Mouse (Mus musculus): Measurements from ENCODE around the gene Lrrc20.
"Not testable (repeated sequence)": the region's sequence is repeated elsewhere in the genome, so short reads cannot be mapped to it uniquely, and the experiment has no call there.

Gene Lrrc20

DNA sequence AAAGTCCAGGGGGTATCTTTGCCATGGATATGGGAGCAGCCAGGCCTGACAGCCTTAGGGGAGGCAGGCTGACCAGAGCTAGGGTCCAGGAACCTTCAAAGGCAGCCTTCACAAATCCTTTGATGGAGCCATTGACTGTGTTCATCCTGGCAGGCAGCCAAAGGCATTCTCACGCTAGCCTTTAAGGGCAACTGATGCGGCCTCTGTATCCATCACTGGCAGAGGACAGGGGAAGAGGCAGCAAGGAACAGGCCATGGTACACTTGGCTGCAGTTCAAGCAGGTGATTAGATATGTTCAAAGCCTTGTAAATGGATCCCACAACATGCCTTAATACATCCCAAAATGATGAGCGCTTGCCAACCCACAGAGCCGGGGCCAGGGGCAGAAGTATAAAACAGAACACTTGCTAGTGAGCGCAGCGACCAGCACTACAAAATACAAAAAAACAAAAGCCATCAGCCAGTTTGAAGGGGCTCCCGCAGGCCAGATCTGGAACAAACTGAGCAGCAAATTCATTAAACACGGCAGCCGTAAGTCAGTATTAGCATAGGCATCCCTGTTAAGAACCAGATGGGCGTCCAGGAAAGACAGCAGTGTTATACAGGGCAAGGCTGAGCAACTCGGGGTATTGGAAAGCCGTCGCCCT lies 100.6 kb downstream of the Lrrc20 start:
- no peak for DNase-seq (ENCODE audit: low spot score)

DNA sequence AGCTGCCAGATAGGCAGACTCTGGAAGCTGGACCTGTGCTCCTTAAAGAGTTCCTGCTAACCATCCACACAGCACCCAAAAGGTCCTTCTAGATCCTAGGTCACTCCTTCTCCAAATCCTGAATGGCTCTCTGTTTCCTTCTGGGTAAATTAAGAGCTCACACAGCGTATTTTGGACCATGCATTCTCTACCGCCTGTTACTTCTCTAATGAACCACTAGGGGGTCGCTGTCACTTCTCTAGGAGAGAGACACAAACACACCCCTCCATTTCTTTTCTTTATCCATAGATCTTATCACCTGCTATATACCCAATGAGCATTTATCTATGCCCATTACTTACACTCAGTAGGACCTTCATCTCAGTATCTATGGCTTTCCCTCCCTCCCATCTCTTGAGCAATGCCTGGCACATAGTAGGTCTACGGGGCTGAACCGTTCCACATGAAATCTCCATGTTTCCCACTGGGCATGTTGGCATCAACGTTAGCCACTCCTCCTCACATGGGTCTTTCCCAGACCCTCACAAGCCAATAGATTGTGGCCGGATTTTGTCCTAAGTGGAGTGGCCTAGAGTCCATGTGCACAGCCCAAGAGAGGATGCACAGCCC lies 111.7 kb downstream of the Lrrc20 start:
- no peak for DNase-seq (ENCODE audit: low spot score)

GRCm38 (mm10) chr10:61597991-61598390 lies 122.4 kb downstream of the Lrrc20 start:
- no peak for DNase-seq (ENCODE audit: low spot score)

DNA sequence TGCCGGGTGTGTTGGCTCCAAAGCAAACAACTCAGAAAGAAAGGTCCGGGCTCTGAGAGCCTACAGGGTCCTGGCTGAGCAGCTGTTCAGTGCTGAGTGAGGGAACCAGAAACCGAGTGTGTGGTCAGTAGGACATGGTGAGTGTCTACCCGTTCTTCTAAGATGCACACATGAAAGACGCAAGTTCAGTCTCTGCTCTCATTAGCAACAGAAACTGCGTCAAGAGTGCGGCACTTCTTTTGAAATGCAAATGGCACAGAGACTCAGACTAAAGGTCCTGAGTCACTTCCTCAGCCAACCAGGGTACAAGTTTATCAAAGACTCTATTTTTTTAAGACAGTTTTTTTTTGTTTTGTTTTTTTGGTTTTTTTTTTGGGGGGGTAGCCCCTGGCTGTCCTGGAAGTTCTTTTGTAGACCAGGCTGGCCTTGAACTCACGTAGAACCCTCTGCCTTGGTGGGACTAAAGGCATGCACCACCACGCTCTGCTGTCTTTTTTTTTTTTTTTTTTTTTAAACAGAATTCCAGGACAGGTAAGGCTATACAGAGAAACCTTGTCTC lies 124.0 kb downstream of the Lrrc20 start:
- no peak for DNase-seq (ENCODE audit: low spot score)

- peak; percentile 66 for DNase-seq (ENCODE audit: low spot score)
Observed at GRCm38 (mm10) chr10:61602283-61603033, 126.9 kb downstream of the Lrrc20 start.

DNA sequence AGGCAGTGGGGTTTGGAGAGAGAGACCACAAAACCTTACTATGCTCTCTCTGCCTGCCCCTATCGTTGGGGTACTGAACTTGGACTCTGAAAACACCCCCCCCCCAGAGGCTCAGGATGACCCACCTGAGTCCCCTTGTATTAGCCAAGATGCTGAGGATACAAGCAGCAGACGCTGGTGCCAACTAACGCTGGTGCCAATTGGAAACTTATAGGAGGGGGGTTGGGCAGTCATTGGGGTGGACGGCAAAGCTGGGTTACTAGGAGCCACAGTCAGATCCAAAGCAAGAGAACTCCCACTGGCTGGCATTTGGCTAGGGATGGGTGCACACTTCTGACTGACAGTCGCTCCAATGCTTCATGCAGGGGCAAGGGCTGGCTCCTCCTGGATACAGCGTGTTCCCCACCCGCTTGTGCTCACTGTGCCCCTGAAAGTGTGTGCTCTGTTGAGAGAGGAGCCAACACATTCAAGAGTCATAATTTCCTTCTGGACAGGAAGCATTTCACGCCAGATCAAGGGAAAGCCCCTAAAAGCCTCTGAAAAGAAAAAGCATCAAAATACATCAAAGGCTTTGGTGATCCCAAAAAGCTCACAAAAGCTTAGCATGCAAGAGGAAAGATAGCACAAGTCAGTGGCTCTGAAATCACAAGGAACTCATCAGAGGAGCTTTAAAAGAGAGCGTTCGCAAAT lies 128.9 kb downstream of the Lrrc20 start:
- no peak for DNase-seq (ENCODE audit: low spot score)

- not testable (repeated sequence) for DNase-seq (ENCODE audit: low spot score)
Observed at GRCm38 (mm10) chr10:61605381-61605780, 129.8 kb downstream of the Lrrc20 start.

DNA sequence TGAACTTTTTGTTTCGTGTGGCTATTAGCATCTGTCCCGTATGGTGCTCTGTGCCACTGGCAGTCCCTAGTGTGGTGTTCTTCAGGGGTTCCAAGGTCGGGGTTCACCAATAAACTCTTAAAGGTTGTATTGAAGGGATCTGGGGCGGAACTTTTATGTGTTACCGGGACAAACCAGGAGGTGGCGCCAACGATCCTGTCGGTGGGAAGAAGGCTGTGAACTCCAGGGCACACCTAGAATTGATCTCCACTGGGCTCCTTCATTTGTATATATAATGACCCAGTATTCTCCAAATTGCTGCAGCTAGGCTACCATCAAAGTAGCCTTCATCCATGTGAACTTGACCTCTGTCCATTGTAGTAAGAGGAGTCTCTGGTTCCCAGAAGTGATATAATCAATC lies 130.2 kb downstream of the Lrrc20 start:
- peak; percentile 41 for DNase-seq (ENCODE audit: low spot score)

DNA sequence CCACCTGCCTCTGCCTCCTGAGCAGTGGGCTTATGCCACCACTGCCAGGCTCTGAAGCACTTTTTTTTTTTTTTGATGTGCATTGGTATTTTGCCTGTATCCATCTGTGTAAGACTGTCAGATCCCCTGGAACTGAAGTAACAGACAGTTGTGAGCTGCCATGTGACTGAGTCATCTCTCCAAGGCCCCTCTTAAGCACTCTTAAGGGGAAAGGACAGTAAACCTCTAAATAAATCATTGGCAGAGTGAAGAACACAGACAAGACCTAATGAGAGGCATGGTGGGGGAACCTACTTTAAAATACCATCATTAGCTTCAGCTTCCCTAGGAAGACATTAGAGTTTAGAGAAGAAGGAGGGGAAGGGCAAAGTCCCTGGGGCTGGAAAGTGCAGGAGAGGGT lies 132.6 kb downstream of the Lrrc20 start:
- DNase-seq (ENCODE audit: low spot score) = no peak

- peak; percentile 10 for DNase-seq (ENCODE audit: low spot score)
Observed at GRCm38 (mm10) chr10:61610650-61611235, 135.1 kb downstream of the Lrrc20 start.

DNA sequence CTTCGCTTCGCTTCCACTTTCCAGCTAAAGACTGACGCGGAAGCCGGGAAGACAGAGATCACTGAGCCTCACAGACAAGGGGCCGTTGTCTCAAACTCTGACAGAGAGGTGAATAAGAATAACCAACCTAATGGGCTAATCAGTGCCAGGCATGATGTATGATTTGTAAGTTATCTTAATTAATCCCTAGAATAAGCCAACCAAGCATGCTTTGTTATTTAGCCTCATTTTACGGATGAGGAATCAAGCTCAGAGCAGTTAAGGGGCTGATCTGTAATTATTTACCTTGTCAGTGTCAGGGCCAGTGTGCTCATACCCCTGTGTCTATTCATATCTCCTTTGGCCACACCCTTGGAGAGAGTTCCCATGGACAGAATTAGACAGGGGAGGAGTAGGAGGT lies 138.7 kb downstream of the Lrrc20 start:
- no peak for DNase-seq (ENCODE audit: low spot score)

GRCm38 (mm10) chr10:61618528-61618927 lies 142.9 kb downstream of the Lrrc20 start:
- DNase-seq (ENCODE audit: low spot score) = no peak

- DNase-seq (ENCODE audit: low spot score) = no peak
Observed at GRCm38 (mm10) chr10:61621681-61622080, 146.1 kb downstream of the Lrrc20 start.

DNA sequence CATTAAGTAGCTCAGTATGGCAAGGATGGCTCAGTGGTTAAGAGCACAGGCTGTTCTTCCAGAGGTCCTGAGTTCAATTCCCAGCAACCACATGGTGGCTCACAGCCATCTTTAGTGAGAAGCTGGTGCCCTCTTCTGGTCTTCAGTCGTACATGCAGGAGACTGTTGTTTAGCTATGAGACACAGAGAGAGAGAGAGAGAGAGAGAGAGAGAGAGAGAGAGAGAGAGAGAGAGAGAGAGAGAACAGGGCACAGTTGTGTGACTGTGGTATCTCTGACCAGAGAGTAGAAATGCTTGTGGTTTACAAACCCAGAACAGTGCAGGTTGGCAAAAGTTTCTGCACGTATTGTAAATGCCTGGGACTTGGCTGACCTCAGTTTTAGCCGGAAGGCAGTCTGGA lies 148.3 kb downstream of the Lrrc20 start:
- not testable (repeated sequence) for DNase-seq (ENCODE audit: low spot score)

DNA sequence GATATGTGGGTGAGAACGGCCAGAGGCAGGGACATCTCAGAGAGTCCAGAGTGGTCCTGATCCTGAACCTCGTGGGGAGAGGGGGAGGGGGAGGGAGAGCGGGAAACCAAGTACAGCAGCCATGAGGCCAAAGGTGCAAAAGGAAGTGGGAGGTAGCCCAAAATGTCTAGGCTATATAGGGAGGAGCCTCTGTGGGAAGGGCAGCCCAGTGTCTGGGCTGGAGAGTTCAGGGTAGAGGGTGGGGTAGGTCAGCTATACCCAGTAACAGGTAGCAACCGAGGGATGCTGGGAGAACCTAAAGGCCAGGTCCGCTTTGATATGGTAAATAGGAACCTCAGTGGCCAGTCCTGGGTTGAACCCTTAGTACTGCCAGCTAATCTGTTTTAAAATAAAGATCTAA lies 149.2 kb downstream of the Lrrc20 start:
- DNase-seq (ENCODE audit: low spot score) = no peak

- DNase-seq (ENCODE audit: low spot score) = no peak
Observed at GRCm38 (mm10) chr10:61625381-61626257, 150.0 kb downstream of the Lrrc20 start.

- DNase-seq (ENCODE audit: low spot score) = no peak
Observed at GRCm38 (mm10) chr10:61626551-61626950, 150.9 kb downstream of the Lrrc20 start.

- DNase-seq (ENCODE audit: low spot score) = no peak
Observed at GRCm38 (mm10) chr10:61627195-61627937, 151.8 kb downstream of the Lrrc20 start.

DNA sequence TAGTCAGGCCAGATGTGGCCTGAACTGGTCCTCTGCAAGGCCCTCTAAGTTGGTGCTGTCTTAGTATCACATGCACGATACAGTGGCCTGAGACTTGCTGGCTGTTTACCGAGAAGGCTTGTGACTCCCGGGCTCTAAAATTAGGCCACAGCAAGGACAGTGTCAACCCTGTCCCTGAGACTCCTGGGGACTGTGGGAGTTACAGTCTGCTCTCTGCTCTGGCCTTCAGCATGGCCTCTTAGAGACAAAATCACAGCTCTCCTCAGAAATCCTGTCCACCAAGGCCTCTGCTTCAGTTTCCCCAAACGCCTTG lies 152.3 kb downstream of the Lrrc20 start:
- no peak for DNase-seq (ENCODE audit: low spot score)
